Mouse (Mus musculus) E14TG2a.4 (cell line): ENCODE measurements around the gene Rhox4g.
"Not testable (repeated sequence)": the region's sequence is repeated elsewhere in the genome, so short reads cannot be mapped to it uniquely, and the experiment has no call there.

ENCODE experiments used
- CTCF ChIP-seq: conservative IDR thresholded peaks from 2 replicates; pipeline ENCODE4 v1.5.1; 2014; ENCODE audit warnings: low read length
- NANOG ChIP-seq: IDR thresholded peaks from 2 replicates; pipeline ENCODE4 v1.6.1; 2014; ENCODE audit warnings: borderline replicate concordance, low read length, mixed read lengths
- POU5F1 ChIP-seq: IDR thresholded peaks from 2 replicates; pipeline ENCODE4 v1.6.1; 2014; ENCODE audit warnings: low read length, borderline replicate concordance

DNA sequence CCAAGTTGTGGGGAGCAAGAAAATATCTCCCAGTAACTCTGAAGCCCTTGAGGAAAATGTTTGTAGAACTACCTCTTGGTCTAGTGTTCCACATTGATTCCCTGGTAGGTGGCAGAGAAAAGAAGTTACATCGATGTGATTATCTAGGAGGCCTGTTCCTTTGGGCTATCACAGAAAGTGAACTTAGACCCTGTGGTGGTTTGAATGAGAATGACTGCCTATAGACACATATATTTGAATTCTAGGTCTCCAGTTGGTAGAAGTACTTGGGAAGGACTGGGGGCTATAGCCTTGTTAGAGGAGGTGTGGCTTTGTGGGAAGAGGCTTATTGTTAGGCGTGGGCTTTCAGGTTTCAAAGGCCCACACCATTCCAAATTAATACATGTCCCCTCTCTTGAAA lies 22.6 kb downstream of the Rhox4g start, which contains the start of gene Rhox3g:
- not testable (repeated sequence) for TF ChIP-seq CTCF, POU5F1, NANOG
